Comparison of ENCODE assay signal across 25 mouse cellular contexts in genomic region chr7:65490526-65490925, GRCm38 (mm10). TPM values are rescaled to one million over a fixed set of nuclear protein-coding genes. Genes with fewer than 3 reads are reported as not detected.
DNase-seq lines count a peak whose midpoint lies in the region; ATAC-seq and TF ChIP-seq lines count a peak whose summit lies in the region.
"Had no signal": no experiment of that assay in that cellular context is flagged by ENCODE, and none has a peak within 500 bp of the region (broad histone marks: within the 10 kb centered on the region; RNA-seq: fewer than 3 reads in every experiment).

No protein-coding gene starts in this region.

- H3K27me3 ChIP-seq in heart, adult 2 months (ENCODE audit: control insufficient read depth, insufficient read depth, low read length) = no peaks in the 10 kb centered on the region
- no peaks in the 10 kb centered on the region for H3K27me3 ChIP-seq in hindbrain, embryonic 13.5 days
- H3K27me3 ChIP-seq in neural tube, embryonic 15.5 days (replicated peaks) = no peaks in the 10 kb centered on the region
- H3K27me3 ChIP-seq: forebrain, embryonic 13.5 days; heart, embryonic 13.5 days; hindbrain, embryonic 15.5 days had no signal

- peak; percentile 82 for DNase-seq in heart, adult 11 months
- no peak for DNase-seq in heart, adult 2 months
- peak; percentile 83 for DNase-seq in R1 (ENCODE audit: low read depth, low spot score)
- peak; percentile 54 for DNase-seq in testis, postnatal 10 days (ENCODE audit: low spot score)
- no peak for DNase-seq in kidney, adult 18-20 months
- DNase-seq: adrenal gland, postnatal 10 days; adrenal gland, postnatal 36 days; B cell, adult 2 months; cerebellum, adult 11 months; cerebellum, adult 2 months; cerebellum, adult 9-11 months; cerebellum, postnatal 36 days; gastrocnemius, postnatal 14 days; heart, adult 18-20 months; heart, postnatal 14 days; heart, postnatal 4 days had no signal

- no peaks in the 10 kb centered on the region for H3K9me3 ChIP-seq in hindbrain, embryonic 13.5 days
- no peaks in the 10 kb centered on the region for H3K9me3 ChIP-seq in neural tube, embryonic 15.5 days (replicated peaks)
- H3K9me3 ChIP-seq: forebrain, embryonic 10.5 days; forebrain, embryonic 13.5 days; heart, embryonic 10.5 days; heart, embryonic 13.5 days; hindbrain, embryonic 15.5 days had no signal

- WGBS in heart, adult 2 months = 84% methylated on average over 7 of the region's 7 CpGs
- WGBS in hindbrain, embryonic 13.5 days = 77% methylated on average over 7 of the region's 7 CpGs
- WGBS in neural tube, embryonic 15.5 days = 79% methylated on average over 7 of the region's 7 CpGs

- no peak overlapping the region for H3K4me2 ChIP-seq in hindbrain, embryonic 13.5 days
- no peak overlapping the region for H3K4me2 ChIP-seq in neural tube, embryonic 15.5 days
- H3K4me2 ChIP-seq: forebrain, embryonic 13.5 days; heart, embryonic 13.5 days; hindbrain, embryonic 15.5 days had no signal

- no peaks in the 10 kb centered on the region for H3K79me2 ChIP-seq in heart, adult 2 months (replicated peaks; ENCODE audit: control insufficient read depth, insufficient read depth, low read length)

- intact Hi-C loops in heart, adult 2 months (cut with DNase I) = no loop called here

- TF ChIP-seq EP300 in heart, adult 2 months (IDR thresholded peaks at IDR 0.05; ENCODE audit: insufficient read depth, low read depth, low read length) = no peak

- no peak for TF ChIP-seq CTCF in heart, adult 2 months (IDR thresholded peaks at IDR 0.05)

- no peaks in the 10 kb centered on the region for H3K36me3 ChIP-seq in heart, adult 2 months (ENCODE audit: control insufficient read depth, insufficient read depth, low read length)
- no peaks in the 10 kb centered on the region for H3K36me3 ChIP-seq in hindbrain, embryonic 13.5 days
- no peaks in the 10 kb centered on the region for H3K36me3 ChIP-seq in neural tube, embryonic 15.5 days
- H3K36me3 ChIP-seq: forebrain, embryonic 10.5 days; heart, embryonic 10.5 days; heart, embryonic 13.5 days; hindbrain, embryonic 15.5 days had no signal

- TF ChIP-seq POLR2A in heart, adult 2 months (IDR thresholded peaks at IDR 0.05; ENCODE audit: insufficient read depth, low read depth, low read length) = no peak

- H3K27ac ChIP-seq in heart, adult 2 months = no peak overlapping the region
- H3K27ac ChIP-seq in hindbrain, embryonic 13.5 days = no peak overlapping the region
- H3K27ac ChIP-seq in neural tube, embryonic 15.5 days (replicated peaks) = no peak overlapping the region
- H3K27ac ChIP-seq: forebrain, embryonic 10.5 days; forebrain, embryonic 13.5 days; heart, embryonic 10.5 days; heart, embryonic 13.5 days; hindbrain, embryonic 15.5 days had no signal

- H3K4me1 ChIP-seq in heart, adult 2 months (ENCODE audit: control insufficient read depth, insufficient read depth, low read length) = peaks cover 2% of the 10 kb centered on the region; the same call in 1 of the 2 replicates
- H3K4me1 ChIP-seq in hindbrain, embryonic 13.5 days (replicated peaks) = peaks cover 12% of the 10 kb centered on the region
- H3K4me1 ChIP-seq in neural tube, embryonic 15.5 days = 0 out of 2 replicates have a peak, but pooled peaks cover 5% of the 10 kb centered on the region

- ATAC-seq in hindbrain, embryonic 13.5 days (ENCODE audit: low FRiP score) = no peak
- no peak for ATAC-seq in neural tube, embryonic 15.5 days (ENCODE audit: low FRiP score)
- ATAC-seq: forebrain, embryonic 13.5 days; forebrain, embryonic 16.5 days had no signal

- no peak overlapping the region for H3K9ac ChIP-seq in heart, adult 2 months (ENCODE audit: low read depth, low read length)
- no peak overlapping the region for H3K9ac ChIP-seq in hindbrain, embryonic 13.5 days
- H3K9ac ChIP-seq in neural tube, embryonic 15.5 days (replicated peaks) = no peak overlapping the region
- H3K9ac ChIP-seq: forebrain, embryonic 13.5 days; heart, embryonic 13.5 days; hindbrain, embryonic 15.5 days had no signal

- H3K4me3 ChIP-seq in heart, adult 2 months = no peak overlapping the region
- H3K4me3 ChIP-seq in hindbrain, embryonic 13.5 days = no peak overlapping the region
- no peak overlapping the region for H3K4me3 ChIP-seq in neural tube, embryonic 15.5 days (replicated peaks)
- H3K4me3 ChIP-seq: forebrain, embryonic 10.5 days; forebrain, embryonic 13.5 days; heart, embryonic 10.5 days; heart, embryonic 13.5 days; hindbrain, embryonic 15.5 days had no signal

RNA-seq across cellular contexts. Expression of gene Tjp1, which starts 37.1 kb away (rescaled TPM):
- total RNA-seq in heart, adult 2 months (2021) = 10 to 100 TPM; 87.9 to 99.7 TPM
- polyA plus RNA-seq in heart, adult 2 months (2012; rRNA removed) = 21.7 and 44.4 TPM in 2 replicates
- polyA plus RNA-seq in hindbrain, embryonic 13.5 days (2015; fragmentation: Nextera tagmentation; extraction: Ambion mirVana) = 26.1 and 29.4 TPM in 2 replicates
- polyA plus RNA-seq in neural tube, embryonic 15.5 days (2015; fragmentation: Nextera tagmentation; extraction: Ambion mirVana) = 26.3 and 29.7 TPM in 2 replicates
- total RNA-seq: MEL had no signal

Comparison
In these comparisons a context has a peak if more than half of its experiments do, and no peak if none do; other contexts are left out.
1. DNase-seq: peak in heart, adult 11 months (single experiment), R1 (single experiment) and testis, postnatal 10 days (single experiment); none in heart, adult 2 months (0 of 2) and kidney, adult 18-20 months (single experiment).